ENCODE assay signal across 9 mouse cellular contexts in genomic region chr5:124046741-124047401, GRCm38 (mm10). TPM values are rescaled to one million over a fixed set of nuclear protein-coding genes. Genes with fewer than 3 reads are reported as not detected.
DNase-seq lines count a peak whose midpoint lies in the region; ATAC-seq and TF ChIP-seq lines count a peak whose summit lies in the region.
"Had no signal": no experiment of that assay in that cellular context is flagged by ENCODE, and none has a peak within 500 bp of the region (broad histone marks: within the 10 kb centered on the region; RNA-seq: fewer than 3 reads in every experiment).

No protein-coding gene starts in this region.

- no peaks in the 10 kb centered on the region for H3K9me3 ChIP-seq in kidney, embryonic 16.5 days (ENCODE audit: low read length)
- no peaks in the 10 kb centered on the region for H3K9me3 ChIP-seq in stomach, embryonic 14.5 days (ENCODE audit: control insufficient read depth, low read depth, low read length)

- H3K4me3 ChIP-seq in kidney, embryonic 16.5 days (ENCODE audit: low read length): no peak overlapping the region
- H3K4me3 ChIP-seq in kidney, adult 2 months (ENCODE audit: insufficient read depth, low read depth, low read length): no peak overlapping the region
- no peak overlapping the region for H3K4me3 ChIP-seq in bone marrow, adult 2 months (replicated peaks; ENCODE audit: control insufficient read depth, low read depth, low read length)
- no peak overlapping the region for H3K4me3 ChIP-seq in stomach, embryonic 14.5 days (ENCODE audit: low read depth, low read length)
- no peak overlapping the region for H3K4me3 ChIP-seq in gastrocnemius, adult 2 months
- H3K4me3 ChIP-seq: heart, adult 2 months had no signal

- peaks cover 26% of the 10 kb centered on the region for H3K4me1 ChIP-seq in kidney, embryonic 16.5 days (ENCODE audit: insufficient read depth, low read length)
- H3K4me1 ChIP-seq in kidney, adult 2 months (ENCODE audit: control insufficient read depth, insufficient read depth, low read length): no peaks in the 10 kb centered on the region
- peaks cover 18% of the 10 kb centered on the region for H3K4me1 ChIP-seq in bone marrow, adult 2 months (ENCODE audit: control insufficient read depth, insufficient read depth, low read length)
- H3K4me1 ChIP-seq in stomach, embryonic 14.5 days (ENCODE audit: control insufficient read depth, insufficient read depth, low read length): peaks cover 17% of the 10 kb centered on the region

- H3K36me3 ChIP-seq in kidney, embryonic 16.5 days (ENCODE audit: insufficient read depth, low read length): no peaks in the 10 kb centered on the region
- H3K36me3 ChIP-seq in kidney, adult 2 months (ENCODE audit: control insufficient read depth, insufficient read depth, low read length): no peaks in the 10 kb centered on the region
- H3K36me3 ChIP-seq in stomach, embryonic 14.5 days (ENCODE audit: control insufficient read depth, insufficient read depth, low read length): no peaks in the 10 kb centered on the region

- H3K4me2 ChIP-seq in kidney, embryonic 16.5 days (replicated peaks; ENCODE audit: low read depth, low read length): no peak overlapping the region
- H3K4me2 ChIP-seq in stomach, embryonic 14.5 days (replicated peaks; ENCODE audit: low read depth, low read length): no peak overlapping the region

- H3K9ac ChIP-seq in kidney, embryonic 16.5 days (replicated peaks; ENCODE audit: low read length): no peak overlapping the region
- no peak overlapping the region for H3K9ac ChIP-seq in stomach, embryonic 14.5 days (replicated peaks; ENCODE audit: low read depth, low read length)

- TF ChIP-seq CTCF in kidney, adult 2 months (conservative IDR thresholded peaks at IDR 0.05; ENCODE audit: insufficient read depth, insufficient read length, low read depth, low read length): no peak
- no peak for TF ChIP-seq CTCF in bone marrow, adult 2 months (IDR thresholded peaks at IDR 0.05; ENCODE audit: control insufficient read depth, insufficient read depth, low read length)
- no peak for TF ChIP-seq CTCF in gastrocnemius, adult 2 months (IDR thresholded peaks at IDR 0.05)

- no peak for TF ChIP-seq POLR2A in kidney, adult 2 months (IDR thresholded peaks at IDR 0.05; ENCODE audit: low read depth, low read length)
- no peak for TF ChIP-seq POLR2A in bone marrow, adult 2 months (IDR thresholded peaks at IDR 0.05; ENCODE audit: borderline replicate concordance, control insufficient read depth, low read depth, low read length)

- peak; percentile 57 for ATAC-seq in kidney, embryonic 16.5 days (ENCODE audit: low FRiP score, low TSS enrichment)
- ATAC-seq in stomach, embryonic 14.5 days (ENCODE audit: insufficient number of reproducible peaks, insufficient read depth, low FRiP score, low read depth): peak; percentile 76
- ATAC-seq in inflammation-experienced regulatory T-cells, adult 6 months: no peak

- DNase-seq in kidney, adult 2 months: no peak
- DNase-seq in liver: peak; percentile 35
- DNase-seq in thymus, postnatal 25 days: no peak
- no peak for DNase-seq in gastrocnemius, adult 2 months

- no peaks in the 10 kb centered on the region for H3K27me3 ChIP-seq in kidney, embryonic 16.5 days (ENCODE audit: insufficient read depth, low read length)
- H3K27me3 ChIP-seq in kidney, adult 2 months (replicated peaks; ENCODE audit: control insufficient read depth, insufficient read depth, low read length): no peaks in the 10 kb centered on the region
- H3K27me3 ChIP-seq in stomach, embryonic 14.5 days (ENCODE audit: control insufficient read depth, insufficient read depth, low read length): no peaks in the 10 kb centered on the region

- intact Hi-C loops in gastrocnemius, adult 2 months (cut with DNase I): no loop called here

- peak overlapping the region; percentile 65 for H3K27ac ChIP-seq in kidney, embryonic 16.5 days (ENCODE audit: low read length)
- H3K27ac ChIP-seq in kidney, adult 2 months (ENCODE audit: insufficient read depth, low read depth, low read length): no peak overlapping the region
- H3K27ac ChIP-seq in bone marrow, adult 2 months (ENCODE audit: control insufficient read depth, insufficient read depth, low read depth, low read length, poor library complexity): peak overlapping the region; percentile 71
- peak overlapping the region; percentile 68 for H3K27ac ChIP-seq in stomach, embryonic 14.5 days (ENCODE audit: low read length)
- H3K27ac ChIP-seq in gastrocnemius, adult 2 months: no peak overlapping the region
- H3K27ac ChIP-seq: heart, adult 2 months had no signal

- 73% methylated on average over 7 of the region's 7 CpGs for WGBS in kidney, embryonic 16.5 days
- WGBS in kidney, adult 2 months: 74% methylated on average over 7 of the region's 7 CpGs
- WGBS in bone marrow, adult 2 months: 32% methylated on average over 7 of the region's 7 CpGs
- WGBS in stomach, embryonic 14.5 days: 74% methylated on average over 7 of the region's 7 CpGs

RNA-seq across cellular contexts. Expression of gene Vps37b, which starts 14.8 kb away (rescaled TPM):
- polyA plus RNA-seq in kidney, embryonic 16.5 days (2015; fragmentation: Nextera tagmentation; extraction: Ambion mirVana): 40.8 and 41.8 TPM in 2 replicates
- polyA plus RNA-seq in kidney, adult 2 months (2012; rRNA removed): 22.6 and 24.1 TPM in 2 replicates
- polyA plus RNA-seq in bone marrow, adult 2 months (2011; ENCODE audit: insufficient read depth, insufficient read length, low replicate concordance, missing spikeins): 11.3 and 26.1 TPM in 2 replicates
- polyA plus RNA-seq in stomach, embryonic 14.5 days (2014; fragmentation: Nextera tagmentation; extraction: Ambion mirVana): 29.3 and 31.5 TPM in 2 replicates
- 10 to 100 TPM; 18.4 to 21.9 (median 18.7) TPM for polyA plus RNA-seq in inflammation-experienced regulatory T-cells, adult 6 months (2017; shearing (Covaris generic))
- 1 to 10 TPM; 4.1 to 6.2 TPM for total RNA-seq in gastrocnemius, adult 2 months (2021)

RNA-seq across cellular contexts. Expression of gene Abcb9, which starts 48.7 kb away (rescaled TPM):
- polyA plus RNA-seq in kidney, embryonic 16.5 days (2015; fragmentation: Nextera tagmentation; extraction: Ambion mirVana): 1.3 and 2.6 TPM in 2 replicates
- polyA plus RNA-seq in kidney, adult 2 months (2012; rRNA removed): 8.1 and 8.5 TPM in 2 replicates
- 5.9 and 7.4 TPM in 2 replicates for polyA plus RNA-seq in bone marrow, adult 2 months (2011; ENCODE audit: insufficient read depth, insufficient read length, low replicate concordance, missing spikeins)
- 1.7 and 2.1 TPM in 2 replicates for polyA plus RNA-seq in stomach, embryonic 14.5 days (2014; fragmentation: Nextera tagmentation; extraction: Ambion mirVana)
- 10 to 100 TPM; 13.2 to 23.3 (median 16.7) TPM for polyA plus RNA-seq in inflammation-experienced regulatory T-cells, adult 6 months (2017; shearing (Covaris generic))
- 10 to 100 TPM in 1 of 2 experiments, 1 to 10 TPM in 1; 7.1 to 11.9 TPM for total RNA-seq in gastrocnemius, adult 2 months (2021)

Comparison
In these comparisons a context has a peak if more than half of its experiments do, and no peak if none do; other contexts are left out.
1. H3K27ac ChIP-seq: peak in kidney, embryonic 16.5 days (single experiment), bone marrow, adult 2 months (single experiment) and stomach, embryonic 14.5 days (single experiment); none in kidney, adult 2 months (single experiment) and gastrocnemius, adult 2 months (single experiment).